Mouse (Mus musculus) layer of hippocampus, postnatal 10 days (tissue): ENCODE results near the gene Asprv1. TPM values are rescaled to one million over a fixed set of nuclear protein-coding genes. Genes with fewer than 3 reads are reported as not detected.

ENCODE experiments used
- DNase-seq, 2 experiments: peaks; one replicate each; pipeline ENCODE4 v3.0.0; 2021; ENCODE audit warnings: low spot score in 2 of 2
- long read RNA-seq: library from polyadenylated mRNA; stranded (forward); transcript quantifications from one replicate; pipeline ENCODE4 v2.0.0, GENCODE M21; 2023
- total RNA-seq, 2 experiments: library from RNA; stranded (reverse); gene quantifications; 2 replicates each; pipeline ENCODE4 v1.2.3; 2021

Asprv1 gene
- total RNA-seq: 1 to 10 TPM in 1 of 2 experiments, under 1 TPM in 1; 0.91 to 1.6 TPM
- long read RNA-seq, partial matches to known transcripts: 0 of 1 reads
- long read RNA-seq, other reads (novel, unspliced or antisense): 0 of 1 reads

GRCm38 (mm10) chr6:86627946-86628345 is at the start of gene Asprv1:
Gene Asprv1, plus strand, starts transcription at chr6:86628164.
- DNase-seq: no peak

- no peak for DNase-seq
Measured at GRCm38 (mm10) chr6:86578396-86578795, 49.6 kb upstream of the Asprv1 start.

GRCm38 (mm10) chr6:86579066-86579784 is 48.7 kb upstream of the Asprv1 start:
- no peak for DNase-seq

GRCm38 (mm10) chr6:86579926-86580325 is 48.0 kb upstream of the Asprv1 start:
- no peak for DNase-seq

- no peak for DNase-seq
Measured at GRCm38 (mm10) chr6:86583141-86583540, 44.8 kb upstream of the Asprv1 start.

- no peak for DNase-seq
Measured at GRCm38 (mm10) chr6:86583601-86584215, 44.3 kb upstream of the Asprv1 start.

- peak; percentile 78 for DNase-seq
Measured at GRCm38 (mm10) chr6:86584296-86585015, 43.5 kb upstream of the Asprv1 start.

- DNase-seq: peak; percentile 82 to 84
Measured at GRCm38 (mm10) chr6:86585070-86585600, 42.8 kb upstream of the Asprv1 start.

GRCm38 (mm10) chr6:86586070-86586469 is 41.9 kb upstream of the Asprv1 start:
- no peak for DNase-seq

- no peak for DNase-seq
Measured at GRCm38 (mm10) chr6:86588429-86588828, 39.5 kb upstream of the Asprv1 start.

- no peak for DNase-seq
Measured at GRCm38 (mm10) chr6:86593146-86593897, 34.6 kb upstream of the Asprv1 start.

- no peak for DNase-seq
Measured at GRCm38 (mm10) chr6:86594636-86595035, 33.3 kb upstream of the Asprv1 start.

GRCm38 (mm10) chr6:86595865-86596440 is 32.0 kb upstream of the Asprv1 start:
- DNase-seq: no peak

- no peak for DNase-seq
Measured at GRCm38 (mm10) chr6:86598742-86599193, 29.2 kb upstream of the Asprv1 start.

GRCm38 (mm10) chr6:86599197-86599596 is 28.8 kb upstream of the Asprv1 start:
- peak; percentile 90 to 91 for DNase-seq

- peak; percentile 36 to 47 for DNase-seq
Measured at GRCm38 (mm10) chr6:86599951-86600414, 28.0 kb upstream of the Asprv1 start.

GRCm38 (mm10) chr6:86605260-86605659 is 22.7 kb upstream of the Asprv1 start:
- no peak for DNase-seq

- no peak for DNase-seq
Measured at GRCm38 (mm10) chr6:86606289-86606688, 21.7 kb upstream of the Asprv1 start.

- no peak for DNase-seq
Measured at GRCm38 (mm10) chr6:86607471-86607870, 20.5 kb upstream of the Asprv1 start.

- DNase-seq: no peak
Measured at GRCm38 (mm10) chr6:86609235-86609634, 18.7 kb upstream of the Asprv1 start.
